Mouse (Mus musculus) liver, postnatal 0 days (tissue): ENCODE data around the gene Gjb6. TPM values are rescaled to one million over a fixed set of nuclear protein-coding genes. Genes with fewer than 3 reads are reported as not detected.

Experiments used
- ATAC-seq: fragments of 200-750 bp; cut with Nextera tagmentation; 2 replicates; pipeline ENCODE4 v1.8.0; 2017; ENCODE audit warnings: mild to moderate bottlenecking, moderate library complexity
- DNase-seq: peaks from one replicate; pipeline ENCODE4 v3.0.0-alpha.2; 2016
- H3K27ac ChIP-seq: fragments of 300-500 bp; sonication (generic); 2 replicates; pipeline ENCODE4 v1.5.1; 2014; ENCODE audit warnings: antibody characterized with exemption, moderate library complexity, mild to moderate bottlenecking, low read depth
- H3K27me3 ChIP-seq: fragments of 300-500 bp; sonication (generic); 2 replicates; pipeline ENCODE4 v1.6.1; 2014; ENCODE audit warnings: low read length, control low read depth, mixed read lengths; ENCODE audit not compliant: insufficient read depth
- H3K36me3 ChIP-seq: fragments of 300-500 bp; sonication (generic); replicated peaks from 2 replicates; pipeline ENCODE4 v1.6.1; 2014; ENCODE audit warnings: mild to moderate bottlenecking, control low read depth, low read length, moderate library complexity, mixed read lengths; ENCODE audit not compliant: insufficient read depth
- H3K4me1 ChIP-seq: fragments of 300-500 bp; sonication (generic); 2 replicates; pipeline ENCODE4 v1.6.1; 2014; ENCODE audit warnings: antibody characterized with exemption, mild to moderate bottlenecking, control low read depth; ENCODE audit not compliant: insufficient read depth
- H3K4me2 ChIP-seq: fragments of 300-500 bp; sonication (generic); 2 replicates; pipeline ENCODE4 v1.6.1; 2014; ENCODE audit warnings: low read depth, mild to moderate bottlenecking, low read length, moderate library complexity, mixed read lengths
- H3K4me3 ChIP-seq: fragments of 300-500 bp; sonication (generic); 2 replicates; pipeline ENCODE4 v1.5.1; 2014; ENCODE audit warnings: low read depth, low read length
- H3K9ac ChIP-seq: fragments of 300-500 bp; sonication (generic); replicated peaks from 2 replicates; pipeline ENCODE4 v1.6.1; 2014; ENCODE audit warnings: mild to moderate bottlenecking, moderate library complexity
- H3K9me3 ChIP-seq: fragments of 300-500 bp; sonication (generic); 2 replicates; pipeline ENCODE4 v1.6.1; 2016; ENCODE audit warnings: mild to moderate bottlenecking, control low read depth, low read length, mixed read lengths
- CTCF ChIP-seq: sonication (generic); IDR thresholded peaks from 2 replicates; pipeline ENCODE4 v1.5.1; 2016; ENCODE audit warnings: antibody characterized with exemption, low read depth
- EP300 ChIP-seq: IDR thresholded peaks from 2 replicates; pipeline ENCODE4 v1.6.1; 2016; ENCODE audit warnings: antibody characterized with exemption, low read depth, mild to moderate bottlenecking
- WGBS: fragments of 180-500 bp; shearing (Covaris S2); extraction: QIAGEN DNeasy Blood & Tissue Kit; methylation state at CpG from one replicate; pipeline ENCODE4 v1.1.7; 2014; ENCODE audit not compliant: insufficient replicate concordance; 5-methylcytosine and 5-hydroxymethylcytosine counted together
- polyA plus RNA-seq: library from polyadenylated mRNA; unstranded; fragments of >200 nt; fragmentation: Nextera tagmentation; extraction: Ambion mirVana; gene quantifications from 2 replicates; pipeline ENCODE4 v1.2.1, GENCODE M21; 2015

The Gjb6 gene
- polyA plus RNA-seq, 1 experiment from 2014 or later = 0.11 TPM

- Histone ChIP-seq H3K36me3 (0 out of 2 replicates have a peak, but pooled peaks cover 3% of the 10 kb centered on the region), H3K27me3 (peaks cover 28% of the 10 kb centered on the region), H3K4me1 (0 out of 2 replicates have a peak, but pooled peaks cover 2% of the 10 kb centered on the region), H3K4me3 (no peak overlapping the region), H3K27ac (peak overlapping the region; percentile 87), H3K9me3 (no peaks in the 10 kb centered on the region), H3K9ac (peak overlapping the region; percentile 77; the same call in 1 of the 2 replicates), H3K4me2 (peak overlapping the region; percentile 81)
- WGBS = 51% methylated on average over 7 of the region's 7 CpGs
- TF ChIP-seq CTCF (no peak), EP300 (peak; percentile 69)
- peak; percentile 79 for ATAC-seq
- peak; percentile 45 for DNase-seq
These were observed 31.8 kb downstream of the Gjb6 start for GRCm38 (mm10) chr14:57101623-57102022.

GRCm38 (mm10) chr14:57095855-57096254 is 37.6 kb downstream of the Gjb6 start:
- no peak overlapping the region for H3K9ac ChIP-seq
- peak; percentile 39 for ATAC-seq
- 20% methylated on average over 4 of the region's 4 CpGs for WGBS

GRCm38 (mm10) chr14:57093029-57093428 is 40.4 kb downstream of the Gjb6 start:
- Histone ChIP-seq H3K4me3 (no peak overlapping the region), H3K4me2 (no peak overlapping the region), H3K36me3 (no peaks in the 10 kb centered on the region), H3K9ac (no peak overlapping the region), H3K27ac (no peak overlapping the region), H3K9me3 (no peaks in the 10 kb centered on the region), H3K27me3 (no peaks in the 10 kb centered on the region), H3K4me1 (peaks cover 8% of the 10 kb centered on the region)
- DNase-seq (peak; percentile 61), ATAC-seq (peak; percentile 13; the same call in 1 of the 2 replicates)
- 3% methylated on average over 8 of the region's 8 CpGs for WGBS
- TF ChIP-seq EP300 (no peak), CTCF (peak; percentile 77)

More at GRCm38 (mm10) chr14:57095855-57096254, 37.6 kb downstream of the Gjb6 start:
- Histone ChIP-seq H3K9me3 (no peaks in the 10 kb centered on the region), H3K4me1 (0 out of 2 replicates have a peak, but pooled peaks cover 2% of the 10 kb centered on the region), H3K36me3 (0 out of 2 replicates have a peak, but pooled peaks cover 3% of the 10 kb centered on the region), H3K4me3 (no peak overlapping the region), H3K4me2 (no peak overlapping the region), H3K27ac (no peak overlapping the region), H3K27me3 (no peaks in the 10 kb centered on the region)
- no peak for DNase-seq
- TF ChIP-seq EP300 (0 out of 2 replicates have a peak, but pooled peaks have one; percentile 14), CTCF (no peak)

GRCm38 (mm10) chr14:57090001-57090400 is 43.4 kb downstream of the Gjb6 start:
- H3K4me3 ChIP-seq = no peak overlapping the region
- no peak overlapping the region for H3K4me2 ChIP-seq
- TF ChIP-seq EP300 = no peak
- TF ChIP-seq CTCF = no peak
- peaks cover 8% of the 10 kb centered on the region for H3K4me1 ChIP-seq
- WGBS = 44% methylated on average over 2 of the region's 2 CpGs
- no peak overlapping the region for H3K9ac ChIP-seq
- no peak for ATAC-seq
- no peaks in the 10 kb centered on the region for H3K36me3 ChIP-seq
- H3K27ac ChIP-seq = peak overlapping the region; percentile 85
- no peaks in the 10 kb centered on the region for H3K9me3 ChIP-seq
- no peak for DNase-seq
- H3K27me3 ChIP-seq = no peaks in the 10 kb centered on the region

- peaks cover 8% of the 10 kb centered on the region for H3K4me1 ChIP-seq
- H3K27ac ChIP-seq = peak overlapping the region; percentile 85
- ATAC-seq = peak; percentile 98
- TF ChIP-seq EP300 = 0 out of 2 replicates have a peak, but pooled peaks have one; percentile 51
- no peak for TF ChIP-seq CTCF
- no peak overlapping the region for H3K4me3 ChIP-seq
- peak overlapping the region; percentile 33 for H3K4me2 ChIP-seq
- no peaks in the 10 kb centered on the region for H3K36me3 ChIP-seq
- DNase-seq = peak; percentile 61
- no peak overlapping the region for H3K9ac ChIP-seq
- no peaks in the 10 kb centered on the region for H3K27me3 ChIP-seq
- H3K9me3 ChIP-seq = no peaks in the 10 kb centered on the region
- WGBS = 59% methylated on average over 7 of the region's 7 CpGs
These were observed 44.3 kb downstream of the Gjb6 start for GRCm38 (mm10) chr14:57089107-57089506.

- H3K4me1 ChIP-seq = no peaks in the 10 kb centered on the region
- no peak overlapping the region for H3K27ac ChIP-seq
- H3K36me3 ChIP-seq = no peaks in the 10 kb centered on the region
- TF ChIP-seq CTCF = no peak
- TF ChIP-seq EP300 = no peak
- H3K9ac ChIP-seq = no peak overlapping the region
- 34% methylated on average over 11 of the region's 11 CpGs for WGBS
- DNase-seq (no peak), ATAC-seq (no peak)
- H3K27me3 ChIP-seq = no peaks in the 10 kb centered on the region
- no peak overlapping the region for H3K4me2 ChIP-seq
- H3K4me3 ChIP-seq = no peak overlapping the region
- H3K9me3 ChIP-seq = no peaks in the 10 kb centered on the region
These were observed 49.2 kb downstream of the Gjb6 start for GRCm38 (mm10) chr14:57084180-57084668.
